Mouse (Mus musculus) small intestine, adult 2 months (tissue): ENCODE measurements around the gene BC048562. TPM values are rescaled to one million over a fixed set of nuclear protein-coding genes. Genes with fewer than 3 reads are reported as not detected.
A peak's percentile ranks its signal among the peaks of the same experiment; 100 is the strongest.

Experiments used
- H3K27ac ChIP-seq: fragments of 200-500 bp; 2 replicates; pipeline ENCODE4 v1.5.1; 2012; ENCODE audit warnings: low read depth, low read length, control low read depth, inconsistent platforms; ENCODE audit not compliant: insufficient read depth
- H3K27me3 ChIP-seq: fragments of 200-500 bp; 2 replicates; pipeline ENCODE4 v1.6.1; 2012; ENCODE audit warnings: mild to moderate bottlenecking, moderate library complexity, low read length, inconsistent platforms; ENCODE audit not compliant: control insufficient read depth, insufficient read depth
- H3K36me3 ChIP-seq: fragments of 200-500 bp; 2 replicates; pipeline ENCODE4 v1.6.1; 2012; ENCODE audit warnings: mild to moderate bottlenecking, low read length, control low read depth, inconsistent platforms; ENCODE audit not compliant: control insufficient read depth, insufficient read depth
- H3K4me1 ChIP-seq: fragments of 200-500 bp; 2 replicates; pipeline ENCODE4 v1.6.1; 2012; ENCODE audit warnings: low read length, inconsistent platforms, mixed read lengths; ENCODE audit not compliant: control insufficient read depth, insufficient read depth, insufficient read length
- H3K4me3 ChIP-seq: fragments of 200-500 bp; 2 replicates; pipeline ENCODE4 v1.5.1; 2012; ENCODE audit warnings: low read depth, mild to moderate bottlenecking, control low read depth, inconsistent platforms, low read length, moderate library complexity
- CTCF ChIP-seq: fragments of 200-500 bp; IDR thresholded peaks from 2 replicates; pipeline ENCODE4 v1.5.1; 2012; ENCODE audit warnings: low read depth, mild to moderate bottlenecking, control low read depth, inconsistent platforms, low read length, moderate library complexity, mixed read lengths; ENCODE audit not compliant: insufficient replicate concordance, insufficient read length; ENCODE audit errors: extremely low read depth
- POLR2A ChIP-seq: fragments of 200-500 bp; IDR thresholded peaks from 2 replicates; pipeline ENCODE4 v1.6.1; 2012; ENCODE audit warnings: low read depth, mild to moderate bottlenecking, control low read depth, inconsistent platforms, low read length, moderate library complexity
- WGBS: fragments of 180-500 bp; shearing (Covaris S2); methylation state at CpG from one replicate; pipeline ENCODE4 v1.1.7; 2018; 5-methylcytosine and 5-hydroxymethylcytosine counted together
- polyA plus RNA-seq: library from polyadenylated mRNA; depleted of rRNA; stranded (reverse); fragments of >200 nt; gene quantifications from 2 replicates; pipeline ENCODE4 v1.2.3, GENCODE M21; 2012

The BC048562 gene
- polyA plus RNA-seq, 1 experiment: not detected

DNA sequence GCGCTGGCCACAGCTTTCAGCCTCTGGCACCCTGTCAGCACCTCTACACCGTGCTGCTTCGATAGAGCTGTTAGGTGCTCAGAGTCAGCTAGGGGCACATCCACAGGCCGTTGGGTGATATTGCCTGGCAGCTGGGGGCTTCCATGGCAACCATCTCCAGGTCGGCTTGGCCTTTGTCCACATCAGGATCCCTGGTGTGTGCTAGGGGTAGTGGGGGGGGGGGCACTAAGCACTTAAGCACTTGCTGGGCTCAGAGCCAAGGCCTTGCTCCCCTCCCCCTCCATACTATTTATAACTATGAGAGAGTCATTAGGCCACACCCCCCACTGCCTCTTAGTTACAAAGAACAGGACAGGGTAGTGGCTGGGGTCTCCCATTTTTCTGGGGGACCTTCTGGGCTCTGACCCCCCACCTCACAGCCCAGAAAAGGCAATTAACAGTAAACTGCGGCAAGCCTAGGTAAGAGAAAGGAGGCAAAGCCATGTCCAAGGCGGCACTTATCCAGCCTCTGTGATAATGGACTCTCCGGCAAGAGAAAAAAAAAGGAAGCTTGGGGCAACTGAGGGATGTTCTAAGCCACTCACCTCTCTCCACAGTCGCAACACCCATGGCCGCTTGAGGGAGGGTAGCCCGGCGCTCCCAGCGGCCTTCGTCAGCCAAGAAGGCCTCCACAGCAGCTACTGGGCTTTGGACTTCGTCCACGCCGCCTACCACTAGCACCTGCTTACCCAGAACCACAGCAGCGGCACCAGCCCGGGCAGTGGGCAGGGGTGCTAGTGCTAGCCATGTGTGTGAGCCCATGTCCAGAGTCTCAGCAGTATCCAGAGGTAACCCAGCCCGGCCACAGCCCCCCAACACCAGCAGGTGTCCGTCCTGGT, 14.2 kb downstream of the BC048562 start:
- no peaks in the 10 kb centered on the region for H3K36me3 ChIP-seq
- H3K27ac ChIP-seq: no peak overlapping the region
- no peaks in the 10 kb centered on the region for H3K27me3 ChIP-seq
- WGBS: 36% methylated on average over 21 of the region's 21 CpGs
- peaks cover 18% of the 10 kb centered on the region for H3K4me1 ChIP-seq
- H3K4me3 ChIP-seq: no peak overlapping the region
- no peak for TF ChIP-seq CTCF
- no peak for TF ChIP-seq POLR2A

DNA sequence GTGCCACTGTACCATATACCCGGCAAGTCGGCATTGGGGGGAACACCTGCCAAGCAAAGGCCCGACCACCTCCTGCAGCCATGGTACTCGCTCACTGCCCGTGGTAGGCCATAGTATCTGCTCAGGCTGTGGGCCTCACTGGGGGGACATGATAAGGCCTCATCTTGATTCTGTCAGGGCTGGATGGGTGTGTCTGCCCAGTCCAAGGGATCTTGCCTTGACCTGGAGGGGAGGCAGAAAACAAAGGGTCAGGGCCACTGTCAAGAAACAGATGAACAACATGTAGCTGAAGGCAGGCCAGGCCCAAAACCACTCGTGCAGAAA, 14.8 kb downstream of the BC048562 start:
- no peak overlapping the region for H3K27ac ChIP-seq
- no peak overlapping the region for H3K4me3 ChIP-seq
- H3K4me1 ChIP-seq: peaks cover 16% of the 10 kb centered on the region
- TF ChIP-seq POLR2A (no peak), CTCF (no peak)
- no peaks in the 10 kb centered on the region for H3K27me3 ChIP-seq
- 62% methylated on average over 6 of the region's 6 CpGs for WGBS
- no peaks in the 10 kb centered on the region for H3K36me3 ChIP-seq

DNA sequence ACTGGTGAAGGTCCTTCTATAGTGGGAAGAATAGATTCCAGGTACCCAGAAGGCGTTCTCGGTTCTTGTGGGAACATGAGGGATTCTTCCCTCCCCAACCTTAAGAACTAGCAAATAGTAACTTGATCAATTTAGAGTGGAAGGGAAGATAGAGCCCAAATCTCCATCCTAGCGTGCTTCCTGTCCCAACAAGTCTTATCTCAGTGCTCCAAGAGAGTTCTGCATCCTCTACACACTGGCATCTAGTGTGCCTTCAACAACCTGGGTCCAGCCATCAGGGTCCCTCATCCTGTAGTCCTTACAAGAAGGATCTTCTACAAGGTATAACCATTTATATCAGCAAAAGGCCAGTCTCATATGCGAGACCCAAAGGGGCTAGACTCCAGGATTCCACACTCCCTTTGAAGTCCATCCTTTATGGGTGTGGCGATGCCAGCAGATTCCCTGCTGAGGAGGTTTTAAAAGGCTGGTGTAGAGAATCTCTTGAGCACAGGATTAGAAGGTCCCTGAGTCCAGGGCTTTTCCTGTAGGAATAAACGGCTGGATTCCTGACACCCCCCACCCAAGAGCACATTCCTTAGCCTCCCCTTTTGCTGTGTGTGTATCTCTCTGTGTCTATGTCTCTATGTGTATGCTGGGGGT, 15.4 kb downstream of the BC048562 start:
- Histone ChIP-seq H3K4me1 (peaks cover 16% of the 10 kb centered on the region), H3K27me3 (no peaks in the 10 kb centered on the region), H3K4me3 (peak overlapping the region; percentile 55), H3K27ac (no peak overlapping the region), H3K36me3 (no peaks in the 10 kb centered on the region)
- TF ChIP-seq CTCF: no peak
- no peak for TF ChIP-seq POLR2A
- WGBS: 79% methylated on average over 6 of the region's 6 CpGs

DNA sequence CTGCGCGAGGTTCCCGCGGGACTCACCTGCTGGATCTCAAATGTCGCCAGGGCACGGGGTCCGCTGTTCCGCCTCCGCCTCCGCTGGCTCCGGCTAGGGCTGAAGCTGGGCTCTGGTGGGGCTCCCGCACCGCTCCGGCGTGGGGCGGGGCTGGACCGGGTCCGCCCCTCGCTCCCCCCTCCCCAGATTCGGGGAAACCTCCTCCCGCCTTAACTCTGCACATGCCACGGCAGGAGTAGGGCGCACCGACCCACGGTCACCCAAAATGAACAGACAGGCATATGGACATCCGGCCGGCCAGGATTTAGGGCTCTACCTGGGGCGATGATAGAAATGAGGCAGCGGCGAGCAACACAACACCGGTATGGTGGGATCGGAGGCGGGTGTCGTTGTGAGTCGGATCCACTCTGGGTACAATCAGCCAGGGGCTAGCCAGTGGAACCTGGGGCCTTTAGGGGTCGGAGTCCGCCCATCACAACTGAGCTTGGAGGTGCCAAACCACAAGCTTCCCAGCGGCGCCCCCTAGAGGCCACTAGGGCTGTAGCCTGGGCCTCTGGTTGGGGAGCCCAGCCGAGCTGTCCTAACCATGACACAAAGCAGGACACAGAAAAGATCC, 16.1 kb downstream of the BC048562 start:
- WGBS: 1% methylated on average over 40 of the region's 40 CpGs
- Histone ChIP-seq H3K4me1 (peaks cover 16% of the 10 kb centered on the region), H3K4me3 (peak overlapping the region; percentile 55), H3K27me3 (no peaks in the 10 kb centered on the region), H3K27ac (no peak overlapping the region), H3K36me3 (no peaks in the 10 kb centered on the region)
- TF ChIP-seq POLR2A (no peak), CTCF (peak; percentile 84)

DNA sequence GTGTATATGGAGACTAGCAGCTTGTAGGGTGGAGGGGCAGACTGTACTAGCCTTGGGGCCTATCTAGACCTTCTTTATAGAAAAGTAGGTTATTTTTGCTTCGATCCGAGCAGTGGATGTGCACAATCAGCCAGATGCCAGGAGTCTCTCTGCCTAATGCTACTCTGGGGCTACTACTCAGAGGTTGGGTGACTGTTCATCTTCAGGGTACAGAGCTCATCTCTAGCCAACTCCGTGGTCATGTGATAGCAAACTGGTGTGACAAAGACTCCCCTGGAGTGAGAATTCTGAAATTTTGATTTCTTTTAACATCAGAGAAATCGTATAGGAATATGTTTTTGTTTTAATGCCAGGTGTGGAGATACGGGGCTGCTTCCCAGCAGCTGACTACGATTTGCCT, 16.6 kb downstream of the BC048562 start:
- Histone ChIP-seq H3K4me1 (peaks cover 16% of the 10 kb centered on the region), H3K27ac (no peak overlapping the region), H3K36me3 (no peaks in the 10 kb centered on the region), H3K4me3 (no peak overlapping the region), H3K27me3 (no peaks in the 10 kb centered on the region)
- TF ChIP-seq CTCF (no peak), POLR2A (no peak)
- 49% methylated on average over 6 of the region's 6 CpGs for WGBS

DNA sequence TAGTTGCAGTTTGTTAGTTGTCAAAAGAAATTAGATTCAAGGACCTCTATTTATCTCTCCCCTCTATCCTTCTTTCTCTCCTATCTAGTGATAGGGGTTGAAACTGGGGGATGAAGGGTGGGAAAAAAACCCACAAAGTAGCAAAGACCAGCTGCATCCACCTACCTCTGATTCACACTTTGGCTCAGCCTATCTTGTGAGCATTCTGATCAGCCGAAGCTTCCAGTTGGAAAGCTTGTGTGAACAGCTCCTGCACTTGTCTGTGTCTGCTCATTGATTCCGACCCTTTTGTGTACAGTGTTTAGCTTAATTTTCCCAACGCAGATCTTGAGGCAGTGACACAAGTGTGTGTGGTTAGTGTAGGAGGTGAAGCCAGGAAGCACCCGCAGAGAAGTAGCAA, 17.2 kb downstream of the BC048562 start:
- H3K4me3 ChIP-seq: no peak overlapping the region
- 70% methylated on average over 4 of the region's 4 CpGs for WGBS
- no peaks in the 10 kb centered on the region for H3K36me3 ChIP-seq
- H3K27me3 ChIP-seq: no peaks in the 10 kb centered on the region
- no peak overlapping the region for H3K27ac ChIP-seq
- TF ChIP-seq CTCF (no peak), POLR2A (no peak)
- H3K4me1 ChIP-seq: peaks cover 16% of the 10 kb centered on the region

DNA sequence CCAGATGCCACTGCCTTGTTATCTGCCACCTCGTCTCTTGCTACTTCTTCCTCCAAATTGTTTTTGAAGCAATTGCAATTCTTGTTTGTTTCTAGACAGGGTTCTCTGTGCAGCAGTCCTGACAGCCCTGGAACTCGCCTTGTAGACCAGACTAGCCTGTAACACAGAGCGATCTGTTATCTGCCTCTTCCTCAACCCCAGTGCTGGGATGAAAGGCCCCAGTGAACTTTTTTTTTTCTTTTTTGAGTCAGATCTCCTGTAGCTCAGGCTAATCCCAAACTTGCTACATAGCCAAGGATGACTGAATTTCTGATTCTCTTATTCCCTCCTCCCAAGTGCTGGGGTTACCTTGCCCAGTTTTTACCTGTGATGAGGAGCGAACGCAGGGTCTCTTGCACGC, 18.1 kb downstream of the BC048562 start:
- Histone ChIP-seq H3K4me1 (peaks cover 16% of the 10 kb centered on the region), H3K27me3 (no peaks in the 10 kb centered on the region), H3K36me3 (no peaks in the 10 kb centered on the region), H3K4me3 (no peak overlapping the region), H3K27ac (no peak overlapping the region)
- WGBS: 85% methylated on average over 6 of the region's 6 CpGs
- TF ChIP-seq POLR2A: no peak
- TF ChIP-seq CTCF: no peak
